Mouse (Mus musculus): ENCODE data around the gene Krtap15.

GRCm38 (mm10) chr16:88820066-88820465 is at the start of gene Krtap15:
- TF ChIP-seq CEBPB (IDR thresholded peaks at IDR 0.05; ENCODE audit: insufficient read depth, poor library complexity, severe bottlenecking) (no peak), POLR2A (IDR thresholded peaks at IDR 0.05; ENCODE audit: insufficient read length, low read depth) (no peak), TCF12 (IDR thresholded peaks at IDR 0.05; ENCODE audit: insufficient read depth, poor library complexity, severe bottlenecking) (no peak), USF1 (IDR thresholded peaks at IDR 0.05; ENCODE audit: low read depth) (no peak), REST (IDR thresholded peaks at IDR 0.05; ENCODE audit: insufficient read depth, insufficient read length) (no peak), MAX (IDR thresholded peaks at IDR 0.05; ENCODE audit: low read depth) (no peak), E2F4 (IDR thresholded peaks at IDR 0.05; ENCODE audit: insufficient read depth) (no peak), POLR2AphosphoS2 (IDR thresholded peaks at IDR 0.05; ENCODE audit: insufficient read length, low read depth) (no peak), MYOG (IDR thresholded peaks at IDR 0.05; ENCODE audit: control insufficient read depth in 1 of 3, insufficient read depth in 1 of 3, insufficient read length in 2 of 3, low read depth in 2 of 3) (no peak), SRF (IDR thresholded peaks at IDR 0.05; ENCODE audit: control insufficient read depth, insufficient read length, low read depth) (no peak)
